Mouse (Mus musculus) C2C12 (cell line): ENCODE measurements at regions not wholly inside any gene's neighbourhood (a gene's known extent, or its start where the extent isn't known, plus 50 kb on each side); places are given as distances from the start of the nearest gene placed in this dataset.

Source experiments
- CEBPB ChIP-seq: IDR thresholded peaks from one replicate; pipeline ENCODE4 v1.6.1; 2011; ENCODE audit warnings: low read depth, mild to moderate bottlenecking, control low read depth, moderate library complexity
- CTCF ChIP-seq: IDR thresholded peaks from one replicate; pipeline ENCODE4 v1.5.1; 2011; ENCODE audit not compliant: control insufficient read depth, insufficient read depth, insufficient read length
- MAX ChIP-seq: IDR thresholded peaks from one replicate; pipeline ENCODE4 v1.6.1; 2011; ENCODE audit warnings: mild to moderate bottlenecking, control low read depth
- MYOD1 ChIP-seq: IDR thresholded peaks from one replicate; pipeline ENCODE4 v1.6.1; 2011; ENCODE audit warnings: low read depth; ENCODE audit not compliant: control insufficient read depth, insufficient read length
- USF1 ChIP-seq: IDR thresholded peaks from one replicate; pipeline ENCODE4 v1.6.1; 2011; ENCODE audit warnings: low read depth, mild to moderate bottlenecking, control low read depth, moderate library complexity

DNA sequence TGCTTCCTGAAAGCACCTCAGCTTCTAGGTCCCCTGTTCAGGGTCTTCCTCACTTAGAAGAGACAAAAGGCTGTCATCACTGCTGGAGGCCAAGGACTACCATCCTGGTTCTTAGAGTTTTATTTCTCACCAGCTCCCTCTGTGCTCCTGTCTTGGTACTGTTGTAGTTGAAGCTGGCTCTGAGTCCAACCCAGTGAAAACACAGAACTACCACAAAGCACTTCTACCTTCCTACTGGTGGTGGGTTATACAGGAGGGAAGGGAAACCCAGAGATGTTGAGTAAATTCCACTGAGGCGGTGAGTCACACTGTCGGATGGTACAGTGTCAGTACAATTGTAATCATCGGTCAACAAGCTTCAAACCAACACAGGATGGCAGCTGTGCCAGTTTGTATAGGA, 120.3 kb upstream of the 9330182O14Rik start:
- no peak for TF ChIP-seq CTCF
- no peak for TF ChIP-seq MAX
- TF ChIP-seq USF1 = no peak
- TF ChIP-seq CEBPB = no peak
- TF ChIP-seq MYOD1 = no peak
